Mouse (Mus musculus): ENCODE measurements at regions not wholly inside any gene's neighbourhood (a gene's known extent, or its start where the extent isn't known, plus 50 kb on each side); places are given as distances from the start of the nearest gene placed in this dataset.

DNA sequence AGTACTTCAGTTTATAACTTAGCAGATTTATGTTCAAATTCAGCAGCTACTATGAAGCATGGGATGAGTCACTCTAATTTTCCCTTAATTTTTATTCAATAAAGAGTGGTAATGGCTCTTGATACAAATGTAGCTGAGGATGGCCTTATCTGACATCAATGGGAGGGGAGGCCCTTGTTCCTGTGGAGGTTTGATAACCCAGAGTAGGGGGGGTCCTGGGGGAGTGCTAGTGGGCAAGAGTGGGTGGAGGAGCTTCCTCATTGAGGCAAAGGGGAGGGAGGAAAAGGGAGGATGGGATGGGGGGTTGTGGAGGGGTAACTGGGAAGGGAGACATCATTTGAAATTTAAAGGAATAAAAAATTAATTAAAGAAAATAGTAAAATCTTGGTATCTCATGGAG is 194.3 kb upstream of the Mpped2 start:
- no peaks in the 10 kb centered on the region for H3K79me2 ChIP-seq (ENCODE audit: control insufficient read depth, insufficient read depth, low read length, poor library complexity)
- no peak overlapping the region for H3K4me3 ChIP-seq (ENCODE audit: control insufficient read depth in 1 of 2, insufficient read depth in 1 of 2, low read depth in 2 of 2, low read length in 2 of 2)
- H3K36me3 ChIP-seq (ENCODE audit: control insufficient read depth in 1 of 2, insufficient read depth in 2 of 2, low read length in 2 of 2) = peaks cover 0 to 2% of the 10 kb centered on the region in 2 experiments; a peak in 1 of 4 replicates
- H3K9me3 ChIP-seq (replicated peaks; ENCODE audit: insufficient read depth, low read length) = no peaks in the 10 kb centered on the region
- no peak overlapping the region for H3K9ac ChIP-seq (ENCODE audit: control insufficient read depth, low read depth, low read length, poor library complexity, severe bottlenecking)
- H3K4me1 ChIP-seq (ENCODE audit: control insufficient read depth in 1 of 2, insufficient read depth in 2 of 2, low read length in 2 of 2) = no peaks in the 10 kb centered on the region
- no peaks in the 10 kb centered on the region for H3K27me3 ChIP-seq (ENCODE audit: control insufficient read depth in 1 of 2, insufficient read depth in 2 of 2, low read length in 2 of 2)
- TF ChIP-seq MAFK (IDR thresholded peaks at IDR 0.05; ENCODE audit: borderline replicate concordance, low read depth, low read length) = no peak
- TF ChIP-seq E2F4 (IDR thresholded peaks at IDR 0.05; ENCODE audit: borderline replicate concordance, low read depth, low read length) = no peak
- peak; percentile 61; the same call in 1 of the 2 replicates for TF ChIP-seq TCF12 (IDR thresholded peaks at IDR 0.05; ENCODE audit: low read depth, low read length)
- no peak for TF ChIP-seq SMC3 (IDR thresholded peaks at IDR 0.05; ENCODE audit: low read depth, low read length)
- TF ChIP-seq CTCF (IDR thresholded peaks at IDR 0.05 in 2 of 3, conservative IDR thresholded peaks at IDR 0.05 in 1 of 3; ENCODE audit: control insufficient read depth in 1 of 3, insufficient read depth in 1 of 3, low read depth in 2 of 3, low read length in 3 of 3, poor library complexity in 1 of 3, severe bottlenecking in 1 of 3) = no peak
- no peak for TF ChIP-seq ZNF384 (IDR thresholded peaks at IDR 0.05; ENCODE audit: low read depth, low read length)
- TF ChIP-seq MAX (IDR thresholded peaks at IDR 0.05; ENCODE audit: low read length) = no peak
- TF ChIP-seq POLR2AphosphoS2 (IDR thresholded peaks at IDR 0.05; ENCODE audit: low read length) = no peak
- no peak for TF ChIP-seq RCOR1 (IDR thresholded peaks at IDR 0.05; ENCODE audit: low read depth, low read length)
- no peak for TF ChIP-seq ELF1 (IDR thresholded peaks at IDR 0.05; ENCODE audit: low read depth, low read length)
- TF ChIP-seq GATA1 (IDR thresholded peaks at IDR 0.05; ENCODE audit: low read depth, low read length) = 0 out of 2 replicates have a peak, but pooled peaks have one; percentile 7
- TF ChIP-seq EP300 (IDR thresholded peaks at IDR 0.05; ENCODE audit: low read depth in 1 of 2, low read length in 2 of 2) = peak; percentile 8 to 58; a peak in 1 of 4 replicates
- TF ChIP-seq HCFC1 (IDR thresholded peaks at IDR 0.05; ENCODE audit: low read depth, low read length) = no peak
- TF ChIP-seq POLR2A (IDR thresholded peaks at IDR 0.05; ENCODE audit: control insufficient read depth in 1 of 2, insufficient read depth in 1 of 2, low read depth in 1 of 2, low read length in 2 of 2, poor library complexity in 1 of 2) = no peak
- no peak for TF ChIP-seq KAT2A (conservative IDR thresholded peaks at IDR 0.05; ENCODE audit: low read depth, low read length)
- no peak for TF ChIP-seq JUND (IDR thresholded peaks at IDR 0.05; ENCODE audit: low read depth, low read length)
- TF ChIP-seq POLR2AphosphoS5 (IDR thresholded peaks at IDR 0.05; ENCODE audit: borderline replicate concordance, low read depth, low read length) = no peak
- no peak for TF ChIP-seq NELFE (IDR thresholded peaks at IDR 0.05; ENCODE audit: low read depth, low read length)
- no peak for TF ChIP-seq BHLHE40 (IDR thresholded peaks at IDR 0.05; ENCODE audit: borderline replicate concordance, low read depth, low read length)
- no peak for TF ChIP-seq UBTF (IDR thresholded peaks at IDR 0.05; ENCODE audit: borderline replicate concordance, insufficient read depth, low read depth, low read length)
- no peak for TF ChIP-seq MYB (IDR thresholded peaks at IDR 0.05; ENCODE audit: low read depth, low read length)
- TF ChIP-seq USF2 (IDR thresholded peaks at IDR 0.05; ENCODE audit: borderline replicate concordance in 1 of 2, insufficient read depth in 1 of 2, low read depth in 1 of 2, low read length in 2 of 2) = no peak
- TF ChIP-seq ETS1 (IDR thresholded peaks at IDR 0.05; ENCODE audit: low read depth, low read length) = no peak
- TF ChIP-seq SIN3A (IDR thresholded peaks at IDR 0.05; ENCODE audit: low read length) = no peak
- no peak for TF ChIP-seq MEF2A (IDR thresholded peaks at IDR 0.05; ENCODE audit: extremely low read depth, insufficient replicate concordance, low read depth, low read length, poor library complexity, severe bottlenecking)
- TF ChIP-seq CHD1 (IDR thresholded peaks at IDR 0.05; ENCODE audit: low read depth, low read length) = no peak
- no peak for TF ChIP-seq TAL1 (IDR thresholded peaks at IDR 0.05; ENCODE audit: low read length)
- no peak for TF ChIP-seq USF1 (IDR thresholded peaks at IDR 0.05; ENCODE audit: low read depth, low read length)
- no peak for TF ChIP-seq ZC3H11A (IDR thresholded peaks at IDR 0.05; ENCODE audit: low read depth, low read length)
- no peak for TF ChIP-seq GABPA (IDR thresholded peaks at IDR 0.05; ENCODE audit: low read depth, low read length)
- no peak for TF ChIP-seq ZMIZ1 (IDR thresholded peaks at IDR 0.05; ENCODE audit: low read depth, low read length)
- TF ChIP-seq ZKSCAN1 (IDR thresholded peaks at IDR 0.05; ENCODE audit: low read depth, low read length) = no peak
- TF ChIP-seq RAD21 (IDR thresholded peaks at IDR 0.05; ENCODE audit: low read depth, low read length) = no peak
- TF ChIP-seq MAZ (IDR thresholded peaks at IDR 0.05; ENCODE audit: low read depth, low read length) = 0 out of 2 replicates have a peak, but pooled peaks have one; percentile 32
- no peak overlapping the region for H3K27ac ChIP-seq (ENCODE audit: control insufficient read depth, low read depth, low read length)
- no peak for DNase-seq (ENCODE audit: low read depth, low spot score)
